In genomic region chr2:51933341-51934134, GRCm38 (mm10) we compare ENCODE assay signal across 1 mouse cellular context.
A peak's percentile ranks its signal among the peaks of the same experiment; 100 is the strongest.
TF ChIP-seq lines count a peak whose summit lies in the region.

No protein-coding gene starts in this region.

TF ChIP-seq in MEL, 35 proteins besides CTCF, POLR2A, EP300 and RAD21 (continued from another document):
- TF ChIP-seq GATA1 (IDR thresholded peaks at IDR 0.05; ENCODE audit: low read depth, low read length) (peak; percentile 90), CHD1 (IDR thresholded peaks at IDR 0.05; ENCODE audit: low read depth, low read length) (0 out of 2 replicates have a peak, but pooled peaks have one; percentile 83)
TF ChIP-seq in MEL: peak in this region for 19.
